Mouse (Mus musculus) G1E (cell line): ENCODE measurements around the gene Tmem144. TPM values are rescaled to one million over a fixed set of nuclear protein-coding genes. Genes with fewer than 3 reads are reported as not detected.
A peak's percentile ranks its signal among the peaks of the same experiment; 100 is the strongest.

ENCODE experiments used
- ATAC-seq: 2 replicates; pipeline ENCODE4 v1.8.0; 2016; ENCODE audit warnings: mild to moderate bottlenecking; ENCODE audit not compliant: insufficient number of reproducible peaks, poor library complexity, low FRiP score, severe bottlenecking; ENCODE audit errors: extremely low read depth
- DNase-seq: peaks from one replicate; pipeline ENCODE4 v3.0.0; 2012; ENCODE audit warnings: low spot score
- H3K27me3 ChIP-seq: 2 replicates; pipeline ENCODE4 v1.6.1; 2012; ENCODE audit warnings: mild to moderate bottlenecking, low read length, inconsistent platforms; ENCODE audit not compliant: insufficient read depth
- H3K36me3 ChIP-seq: replicated peaks from 2 replicates; pipeline ENCODE3; 2012; ENCODE audit warnings: mild to moderate bottlenecking, inconsistent platforms
- H3K4me1 ChIP-seq: 2 replicates; pipeline ENCODE4 v1.6.1; 2012; ENCODE audit warnings: low read depth, low read length, inconsistent platforms, mixed read lengths; ENCODE audit not compliant: insufficient read depth
- H3K4me3 ChIP-seq: 2 replicates; pipeline ENCODE4 v1.5.1; 2012; ENCODE audit warnings: low read depth, mild to moderate bottlenecking, inconsistent platforms, low read length, moderate library complexity, mixed read lengths
- H3K9me3 ChIP-seq: replicated peaks from 2 replicates; pipeline ENCODE4 v1.6.1; 2012; ENCODE audit warnings: inconsistent platforms
- CTCF ChIP-seq: IDR thresholded peaks from 2 replicates; pipeline ENCODE4 v1.5.1; 2012; ENCODE audit warnings: low read depth, low read length, inconsistent platforms, mixed read lengths
- GATA1 ChIP-seq: IDR thresholded peaks from 2 replicates; pipeline ENCODE4 v1.6.1; 2012; ENCODE audit warnings: borderline replicate concordance, low read length, inconsistent platforms, mixed read lengths
- GATA2 ChIP-seq: IDR thresholded peaks from 2 replicates; pipeline ENCODE4 v1.6.1; 2012; ENCODE audit warnings: low read depth, low read length, inconsistent platforms, borderline replicate concordance
- POLR2AphosphoS5 ChIP-seq: IDR thresholded peaks from 2 replicates; pipeline ENCODE4 v1.6.1; 2012; ENCODE audit warnings: low read depth, low read length, inconsistent platforms; ENCODE audit not compliant: insufficient replicate concordance
- TAL1 ChIP-seq: conservative IDR thresholded peaks from 2 replicates; pipeline ENCODE4 v1.6.1; 2012; ENCODE audit warnings: low read depth, low read length, inconsistent platforms, mixed read lengths
- polyA plus RNA-seq: library from polyadenylated mRNA; stranded (reverse); fragments of >175 nt; gene quantifications from 2 replicates; pipeline ENCODE4 v1.2.3, GENCODE M21; 2012
- total RNA-seq, 2 experiments: library from RNA; stranded (forward) in 1 of 2; stranded (reverse) in 1 of 2; fragments of 200-1000 nt in 1 of 2; fragments of >200 nt in 1 of 2; fragmentation: Nextera tagmentation in 1 of 2; gene quantifications; 2 replicates each; pipeline ENCODE4 v1.2.3; 2014 to 2017

Gene Tmem144
- total and polyA plus RNA-seq, 3 experiments = 0.63 to 42.9 (median 10.5) TPM

DNA sequence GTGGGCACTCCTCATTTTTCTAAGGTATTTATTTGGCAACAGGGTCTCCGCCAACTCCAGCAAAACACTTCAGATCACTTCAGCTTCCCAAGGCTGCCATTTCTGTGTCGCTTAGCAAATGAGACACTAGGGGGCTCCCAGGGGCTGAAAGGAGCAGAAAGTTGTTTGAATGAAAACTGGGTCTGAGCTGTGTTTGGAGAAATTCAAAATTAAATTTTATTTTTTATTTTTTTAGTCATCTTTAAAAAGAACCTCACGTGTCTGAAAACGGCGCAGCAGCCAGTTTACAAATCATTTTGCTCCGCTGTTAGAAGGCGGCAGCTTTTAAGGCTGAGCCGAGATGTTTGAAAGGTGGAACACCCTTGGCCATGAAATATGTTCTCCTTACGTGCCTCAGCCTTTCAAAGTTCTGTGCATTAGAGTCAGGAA, 32.2 kb upstream of the Tmem144 start:
- ATAC-seq (peak; percentile 11; the same call in 1 of the 2 replicates), DNase-seq (peak; percentile 24)
- H3K4me1 ChIP-seq = peaks cover 52% of the 10 kb centered on the region
- peak overlapping the region; percentile 70 for H3K4me3 ChIP-seq
- H3K36me3 ChIP-seq = peaks cover 33% of the 10 kb centered on the region
- TF ChIP-seq CTCF = peak; percentile 45
- no peak for TF ChIP-seq POLR2AphosphoS5
- no peak for TF ChIP-seq TAL1
- no peak for TF ChIP-seq GATA2
- no peaks in the 10 kb centered on the region for H3K9me3 ChIP-seq
- no peaks in the 10 kb centered on the region for H3K27me3 ChIP-seq

- H3K4me3 ChIP-seq = peak within 1 kb of the TSS; percentile 70
- H3K27me3 ChIP-seq = peaks cover 3% of the 10 kb centered on the region; the same call in 1 of the 2 replicates
- peaks cover 32% of the 10 kb centered on the region for H3K36me3 ChIP-seq
- no peaks in the 10 kb centered on the region for H3K9me3 ChIP-seq
- peaks cover 52% of the 10 kb centered on the region for H3K4me1 ChIP-seq
- DNase-seq (peak; percentile 77), ATAC-seq (peak; percentile 85)
- no peak for TF ChIP-seq GATA1
- TF ChIP-seq POLR2AphosphoS5 = no peak
- TF ChIP-seq TAL1 = no peak
- TF ChIP-seq GATA2 = no peak
- no peak for TF ChIP-seq CTCF
These were observed 31.7 kb upstream of the Tmem144 start, which contains the start of gene Fam198b for GRCm38 (mm10) chr3:79884305-79884704. TSS of gene Fam198b (plus strand) at chr3:79884533.

- peak; percentile 68 for DNase-seq
These were observed 30.5 kb upstream of the Tmem144 start for GRCm38 (mm10) chr3:79883092-79883491.

GRCm38 (mm10) chr3:79881645-79882044, 29.1 kb upstream of the Tmem144 start:
- TF ChIP-seq CTCF = no peak
- TF ChIP-seq GATA1 = no peak
- TF ChIP-seq GATA2 = no peak
- TF ChIP-seq POLR2AphosphoS5 = no peak
- TF ChIP-seq TAL1 = no peak
- H3K36me3 ChIP-seq = peaks cover 7% of the 10 kb centered on the region
- H3K4me3 ChIP-seq = no peak overlapping the region
- H3K27me3 ChIP-seq = peaks cover 7% of the 10 kb centered on the region; the same call in 1 of the 2 replicates
- H3K9me3 ChIP-seq = no peaks in the 10 kb centered on the region
- DNase-seq = no peak
- peaks cover 27% of the 10 kb centered on the region for H3K4me1 ChIP-seq
- ATAC-seq = no peak

More at GRCm38 (mm10) chr3:79883092-79883491, 30.5 kb upstream of the Tmem144 start:
- no peaks in the 10 kb centered on the region for H3K9me3 ChIP-seq
- peak; percentile 16; the same call in 1 of the 2 replicates for ATAC-seq
- no peak overlapping the region for H3K4me3 ChIP-seq
- H3K4me1 ChIP-seq = peaks cover 41% of the 10 kb centered on the region
- peaks cover 7% of the 10 kb centered on the region; the same call in 1 of the 2 replicates for H3K27me3 ChIP-seq
- H3K36me3 ChIP-seq = peaks cover 20% of the 10 kb centered on the region
- TF ChIP-seq CTCF (peak; percentile 84), TAL1 (no peak), GATA1 (no peak), GATA2 (no peak), POLR2AphosphoS5 (no peak)

- H3K9me3 ChIP-seq = no peaks in the 10 kb centered on the region
- DNase-seq (no peak), ATAC-seq (no peak)
- no peak overlapping the region for H3K4me3 ChIP-seq
- TF ChIP-seq POLR2AphosphoS5 (no peak), CTCF (no peak), GATA2 (no peak), TAL1 (no peak), GATA1 (no peak)
- H3K4me1 ChIP-seq = peaks cover 14% of the 10 kb centered on the region
- H3K27me3 ChIP-seq = peaks cover 18% of the 10 kb centered on the region
- H3K36me3 ChIP-seq = no peaks in the 10 kb centered on the region
These were observed 26.7 kb upstream of the Tmem144 start for GRCm38 (mm10) chr3:79879246-79879645.

DNA sequence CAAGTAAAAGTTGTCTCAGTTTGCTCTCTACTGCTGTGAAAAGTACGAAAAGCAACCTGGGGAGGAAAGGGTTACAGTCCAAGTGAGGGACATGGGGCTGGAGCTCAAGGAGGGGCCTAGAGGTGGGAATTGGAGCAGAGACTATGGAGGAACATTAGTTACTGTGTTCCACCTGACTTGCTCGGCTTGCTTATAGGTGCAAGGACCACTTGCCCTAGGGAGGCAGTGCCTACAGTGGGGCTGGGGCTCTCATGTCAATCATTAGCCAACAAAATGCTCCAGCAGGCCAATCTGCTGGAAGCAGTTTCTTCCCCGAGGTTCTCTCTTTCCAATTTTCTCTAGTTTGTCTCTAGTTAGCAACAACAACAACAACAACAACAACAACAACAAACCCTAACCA, 25.8 kb upstream of the Tmem144 start:
- Histone ChIP-seq H3K9me3 (no peaks in the 10 kb centered on the region), H3K4me3 (no peak overlapping the region), H3K27me3 (peaks cover 26% of the 10 kb centered on the region), H3K4me1 (peaks cover 5% of the 10 kb centered on the region), H3K36me3 (no peaks in the 10 kb centered on the region)
- no peak for DNase-seq
- ATAC-seq = no peak
- TF ChIP-seq GATA1 (no peak), CTCF (no peak), POLR2AphosphoS5 (no peak), GATA2 (no peak), TAL1 (no peak)

GRCm38 (mm10) chr3:79875471-79875870, 22.9 kb upstream of the Tmem144 start:
- ATAC-seq (no peak), DNase-seq (no peak)
- Histone ChIP-seq H3K4me1 (no peaks in the 10 kb centered on the region; the same call in 1 of the 2 replicates), H3K4me3 (no peak overlapping the region), H3K27me3 (peaks cover 41% of the 10 kb centered on the region), H3K36me3 (no peaks in the 10 kb centered on the region), H3K9me3 (no peaks in the 10 kb centered on the region)
- TF ChIP-seq TAL1 = no peak
- no peak for TF ChIP-seq CTCF
- TF ChIP-seq GATA2 = no peak
- TF ChIP-seq POLR2AphosphoS5 = no peak
- no peak for TF ChIP-seq GATA1
